Comparison of ENCODE assay signal across 21 mouse cellular contexts in the genomic region with DNA sequence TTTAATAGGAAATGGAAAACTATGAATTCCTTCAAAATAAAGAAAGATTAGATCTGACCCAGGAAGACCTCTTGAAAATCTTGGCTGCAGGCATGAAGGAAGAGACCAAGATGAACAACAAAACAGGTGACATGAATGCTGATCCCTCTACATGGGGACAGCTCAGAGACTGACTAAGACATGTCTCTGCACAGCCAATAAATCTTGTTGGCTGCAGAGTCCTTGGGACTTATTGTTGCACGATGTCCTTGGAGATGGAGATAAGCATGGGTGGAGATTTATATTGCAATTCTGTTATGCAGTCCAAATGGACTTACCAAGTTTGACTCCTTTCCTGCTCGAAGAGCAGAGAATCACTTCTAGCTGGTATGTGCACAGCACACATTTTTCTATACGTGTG. TPM values are rescaled to one million over a fixed set of nuclear protein-coding genes. Genes with fewer than 3 reads are reported as not detected.
"Had no signal": no experiment of that assay in that cellular context is flagged by ENCODE, and none has a peak within 500 bp of the region (broad histone marks: within the 10 kb centered on the region; RNA-seq: fewer than 3 reads in every experiment).

No protein-coding gene starts in this region.

- DNase-seq: gastrocnemius, adult 2 months; gastrocnemius, postnatal 25 days; heart, postnatal 4 days; kidney, adult 18-20 months; kidney, adult 8-10 months; kidney, postnatal 10 days; kidney, postnatal 25 days; kidney, postnatal 4 days; liver; liver, embryonic 13.5 days had no signal

RNA-seq across cellular contexts. Expression of gene Acer1, which starts 12.6 kb away (rescaled TPM):
- total RNA-seq: gastrocnemius, adult 2 months; gastrocnemius, postnatal 10 days; gastrocnemius, postnatal 25 days; gastrocnemius, postnatal 4 days; granulocyte monocyte progenitor cell, adult 5-6 weeks; heart, adult 8-10 months; heart, postnatal 25 days; heart, postnatal 4 days; layer of hippocampus, adult 2 months; layer of hippocampus, postnatal 10 days; layer of hippocampus, postnatal 25 days; left cerebral cortex, adult 2 months; left cerebral cortex, postnatal 14 days; left cerebral cortex, postnatal 36 days had no signal

RNA-seq across cellular contexts. Expression of gene Pspn, which starts 30.5 kb away (rescaled TPM):
- total RNA-seq: gastrocnemius, adult 2 months; gastrocnemius, postnatal 10 days; gastrocnemius, postnatal 25 days; gastrocnemius, postnatal 4 days; granulocyte monocyte progenitor cell, adult 5-6 weeks; heart, adult 8-10 months; heart, postnatal 25 days; heart, postnatal 4 days; layer of hippocampus, adult 2 months; layer of hippocampus, postnatal 10 days; layer of hippocampus, postnatal 25 days; left cerebral cortex, adult 2 months; left cerebral cortex, postnatal 14 days; left cerebral cortex, postnatal 36 days had no signal
